Mouse (Mus musculus) heart, postnatal 0 days (tissue): ENCODE results near the gene Ovca2. TPM values are rescaled to one million over a fixed set of nuclear protein-coding genes. Genes with fewer than 3 reads are reported as not detected.

ENCODE experiments used
- ATAC-seq: fragments of 200-750 bp; cut with Nextera tagmentation; 2 replicates; pipeline ENCODE4 v1.8.0; 2017; ENCODE audit warnings: low read depth, moderate number of reproducible peaks, moderate library complexity; ENCODE audit not compliant: insufficient read depth
- DNase-seq: peaks from one replicate; pipeline ENCODE4 v3.0.0-alpha.2; 2016; ENCODE audit warnings: low spot score
- H3K27ac ChIP-seq: fragments of 300-500 bp; sonication (generic); 2 replicates; pipeline ENCODE4 v1.5.1; 2014; ENCODE audit warnings: low read depth, mild to moderate bottlenecking
- H3K27me3 ChIP-seq: fragments of 300-500 bp; sonication (generic); 2 replicates; pipeline ENCODE4 v1.6.1; 2014; ENCODE audit warnings: low read length, mixed read lengths; ENCODE audit not compliant: control insufficient read depth, insufficient read depth
- H3K36me3 ChIP-seq: fragments of 300-500 bp; sonication (generic); replicated peaks from 2 replicates; pipeline ENCODE4 v1.6.1; 2014; ENCODE audit warnings: low read length, mixed read lengths; ENCODE audit not compliant: control insufficient read depth, insufficient read depth
- H3K4me1 ChIP-seq: fragments of 300-500 bp; sonication (generic); 2 replicates; pipeline ENCODE4 v1.6.1; 2014; ENCODE audit warnings: antibody characterized with exemption; ENCODE audit not compliant: control insufficient read depth, insufficient read depth
- H3K4me2 ChIP-seq: fragments of 300-500 bp; sonication (generic); 2 replicates; pipeline ENCODE4 v1.6.1; 2014; ENCODE audit warnings: low read depth, mild to moderate bottlenecking, low read length, moderate library complexity
- H3K4me3 ChIP-seq: fragments of 300-500 bp; sonication (generic); 2 replicates; pipeline ENCODE4 v1.5.1; 2014; ENCODE audit warnings: low read depth, low read length
- H3K9ac ChIP-seq: fragments of 300-500 bp; sonication (generic); replicated peaks from 2 replicates; pipeline ENCODE4 v1.6.1; 2014; ENCODE audit warnings: low read depth, low read length, mixed read lengths
- H3K9me3 ChIP-seq: fragments of 300-500 bp; sonication (generic); replicated peaks from 2 replicates; pipeline ENCODE4 v1.6.1; 2016; ENCODE audit warnings: low read length; ENCODE audit not compliant: control insufficient read depth
- CTCF ChIP-seq: IDR thresholded peaks from 2 replicates; pipeline ENCODE4 v1.5.1; 2016; ENCODE audit warnings: antibody characterized with exemption, control low read depth, low read depth
- EP300 ChIP-seq: IDR thresholded peaks from 2 replicates; pipeline ENCODE4 v1.6.1; 2016; ENCODE audit warnings: antibody characterized with exemption, low read depth
- WGBS: fragments of 180-500 bp; shearing (Covaris S2); extraction: QIAGEN DNeasy Blood & Tissue Kit; methylation state at CpG from one replicate; pipeline ENCODE4 v1.1.7; 2014; 5-methylcytosine and 5-hydroxymethylcytosine counted together
- polyA plus RNA-seq: library from polyadenylated mRNA; unstranded; fragments of >200 nt; fragmentation: Nextera tagmentation; extraction: Ambion mirVana; gene quantifications from 2 replicates; pipeline ENCODE4 v1.2.1, GENCODE M21; 2015
- total RNA-seq: library from RNA; depleted of rRNA; stranded (reverse); fragments of >200 nt; gene quantifications from 2 replicates; pipeline ENCODE4 v1.2.3, GENCODE M21; 2014; ENCODE audit warnings: low replicate concordance

The Ovca2 gene
- total and polyA plus RNA-seq, 2 experiments from 2014 or later, result 8.9 to 12.9 TPM

GRCm38 (mm10) chr11:75139122-75139963 is 39.3 kb downstream of the Ovca2 start:
- Histone ChIP-seq H3K27me3 (no peaks in the 10 kb centered on the region), H3K27ac (peak overlapping the region; percentile 79), H3K4me3 (no peak overlapping the region), H3K4me2 (peak overlapping the region; percentile 22; the same call in 1 of the 2 replicates), H3K36me3 (peaks cover 25% of the 10 kb centered on the region), H3K4me1 (peaks cover 36% of the 10 kb centered on the region), H3K9me3 (no peaks in the 10 kb centered on the region), H3K9ac (no peak overlapping the region)
- 21% methylated on average over 11 of the region's 11 CpGs for WGBS
- ATAC-seq, result peak; percentile 67
- peak; percentile 25; the same call in 1 of the 2 replicates for TF ChIP-seq EP300
- peak; percentile 1; the same call in 1 of the 2 replicates for TF ChIP-seq CTCF
- peak; percentile 86 for DNase-seq

- H3K27ac ChIP-seq, result peak overlapping the region; percentile 56
- H3K4me3 ChIP-seq, result no peak overlapping the region
- no peaks in the 10 kb centered on the region for H3K27me3 ChIP-seq
- DNase-seq (no peak), ATAC-seq (no peak)
- no peaks in the 10 kb centered on the region for H3K9me3 ChIP-seq
- no peak overlapping the region for H3K9ac ChIP-seq
- H3K36me3 ChIP-seq, result 0 out of 2 replicates have a peak, but pooled peaks cover under 1% of the 10 kb centered on the region
- no peak overlapping the region for H3K4me2 ChIP-seq
- 35% methylated on average over 5 of the region's 5 CpGs for WGBS
- H3K4me1 ChIP-seq, result peaks cover 53% of the 10 kb centered on the region
- TF ChIP-seq CTCF (no peak), EP300 (no peak)
These were observed 41.8 kb downstream of the Ovca2 start for GRCm38 (mm10) chr11:75136666-75137398.

GRCm38 (mm10) chr11:75135358-75135757 is 43.3 kb downstream of the Ovca2 start:
- Histone ChIP-seq H3K4me2 (no peak overlapping the region), H3K36me3 (no peaks in the 10 kb centered on the region), H3K9ac (no peak overlapping the region), H3K4me3 (no peak overlapping the region), H3K27me3 (no peaks in the 10 kb centered on the region), H3K27ac (peak overlapping the region; percentile 77; the same call in 1 of the 2 replicates), H3K9me3 (no peaks in the 10 kb centered on the region), H3K4me1 (peaks cover 52% of the 10 kb centered on the region)
- ATAC-seq, result no peak
- no peak for TF ChIP-seq EP300
- TF ChIP-seq CTCF, result no peak
- no peak for DNase-seq
- 86% methylated on average over 4 of the region's 4 CpGs for WGBS

GRCm38 (mm10) chr11:75134485-75135068 is 44.1 kb downstream of the Ovca2 start:
- H3K9me3 ChIP-seq, result no peaks in the 10 kb centered on the region
- H3K27me3 ChIP-seq, result no peaks in the 10 kb centered on the region
- no peak for TF ChIP-seq CTCF
- no peak for TF ChIP-seq EP300
- H3K9ac ChIP-seq, result no peak overlapping the region
- ATAC-seq, result no peak
- WGBS, result 59% methylated on average over 5 of the region's 5 CpGs
- no peak overlapping the region for H3K4me2 ChIP-seq
- peak overlapping the region; percentile 77 for H3K27ac ChIP-seq
- no peak overlapping the region for H3K4me3 ChIP-seq
- no peak for DNase-seq
- H3K36me3 ChIP-seq, result no peaks in the 10 kb centered on the region
- peaks cover 44% of the 10 kb centered on the region for H3K4me1 ChIP-seq

- Histone ChIP-seq H3K4me1 (peaks cover 38% of the 10 kb centered on the region), H3K36me3 (no peaks in the 10 kb centered on the region), H3K4me2 (no peak overlapping the region), H3K4me3 (no peak overlapping the region), H3K9me3 (no peaks in the 10 kb centered on the region), H3K9ac (peak overlapping the region; percentile 7; the same call in 1 of the 2 replicates), H3K27me3 (no peaks in the 10 kb centered on the region), H3K27ac (peak overlapping the region; percentile 77)
- DNase-seq (peak; percentile 84), ATAC-seq (peak; percentile 68)
- TF ChIP-seq CTCF (no peak), EP300 (0 out of 2 replicates have a peak, but pooled peaks have one; percentile 42)
- 13% methylated on average over 2 of the region's 2 CpGs for WGBS
These were observed 44.7 kb downstream of the Ovca2 start for GRCm38 (mm10) chr11:75133951-75134350.
